Mouse (Mus musculus) heart, embryonic 12.5 days (tissue): ENCODE results near the gene Ank3. TPM values are rescaled to one million over a fixed set of nuclear protein-coding genes. Genes with fewer than 3 reads are reported as not detected.

Source experiments
- ATAC-seq: fragments of 200-750 bp; cut with Nextera tagmentation; 2 replicates; pipeline ENCODE4 v1.8.0; 2017; ENCODE audit warnings: moderate TSS enrichment, moderate library complexity; ENCODE audit not compliant: insufficient number of reproducible peaks, low FRiP score
- H3K27ac ChIP-seq: fragments of 300-500 bp; sonication (generic); 2 replicates; pipeline ENCODE4 v1.5.1; 2016; ENCODE audit warnings: mild to moderate bottlenecking, moderate library complexity; ENCODE audit not compliant: poor library complexity, severe bottlenecking
- H3K27me3 ChIP-seq: fragments of 300-500 bp; sonication (generic); replicated peaks from 2 replicates; pipeline ENCODE4 v1.6.1; 2016; ENCODE audit warnings: mild to moderate bottlenecking, moderate library complexity
- H3K36me3 ChIP-seq: fragments of 300-500 bp; sonication (generic); 2 replicates; pipeline ENCODE4 v1.6.1; 2016; ENCODE audit warnings: mild to moderate bottlenecking, moderate library complexity
- H3K4me1 ChIP-seq: fragments of 300-500 bp; sonication (generic); replicated peaks from 2 replicates; pipeline ENCODE4 v1.6.1; 2016; ENCODE audit warnings: mild to moderate bottlenecking
- H3K4me2 ChIP-seq: fragments of 300-500 bp; sonication (generic); 2 replicates; pipeline ENCODE4 v1.6.1; 2016; ENCODE audit warnings: mild to moderate bottlenecking, moderate library complexity
- H3K4me3 ChIP-seq: fragments of 300-500 bp; sonication (generic); 2 replicates; pipeline ENCODE4 v1.5.1; 2016; ENCODE audit warnings: mild to moderate bottlenecking
- H3K9ac ChIP-seq: fragments of 300-500 bp; sonication (generic); 2 replicates; pipeline ENCODE4 v1.6.1; 2016; ENCODE audit warnings: mild to moderate bottlenecking, moderate library complexity
- H3K9me3 ChIP-seq: fragments of 300-500 bp; sonication (generic); replicated peaks from 2 replicates; pipeline ENCODE4 v1.6.1; 2016; ENCODE audit warnings: mild to moderate bottlenecking, moderate library complexity
- WGBS: fragments of 180-500 bp; shearing (Covaris S2); methylation state at CpG from one replicate; pipeline ENCODE4 v1.1.7; 2016; 5-methylcytosine and 5-hydroxymethylcytosine counted together
- polyA plus RNA-seq: library from polyadenylated mRNA; unstranded; fragments of >200 nt; fragmentation: Nextera tagmentation; extraction: Ambion mirVana; gene quantifications from 2 replicates; pipeline ENCODE4 v1.2.1, GENCODE M21; 2016

Gene Ank3
- polyA plus RNA-seq, 1 experiment from 2014 or later: 61.9 TPM

- no peak overlapping the region for H3K4me3 ChIP-seq
- no peaks in the 10 kb centered on the region for H3K9me3 ChIP-seq
- H3K27me3 ChIP-seq: no peaks in the 10 kb centered on the region
- no peak for ATAC-seq
- H3K27ac ChIP-seq: no peak overlapping the region
- H3K9ac ChIP-seq: no peak overlapping the region
- 62% methylated on average over 4 of the region's 4 CpGs for WGBS
- H3K36me3 ChIP-seq: no peaks in the 10 kb centered on the region
- no peak overlapping the region for H3K4me2 ChIP-seq
- 0 out of 2 replicates have a peak, but pooled peaks cover 10% of the 10 kb centered on the region for H3K4me1 ChIP-seq
Measured at GRCm38 (mm10) chr10:69764402-69764801, 365.8 kb downstream of the Ank3 start.

GRCm38 (mm10) chr10:69777065-69777645 lies 378.6 kb downstream of the Ank3 start:
- Histone ChIP-seq H3K27me3 (no peaks in the 10 kb centered on the region), H3K4me1 (peaks cover 20% of the 10 kb centered on the region), H3K9me3 (no peaks in the 10 kb centered on the region), H3K4me3 (no peak overlapping the region), H3K4me2 (no peak overlapping the region), H3K27ac (no peak overlapping the region), H3K36me3 (no peaks in the 10 kb centered on the region), H3K9ac (no peak overlapping the region)
- 63% methylated on average over 12 of the region's 12 CpGs for WGBS
- ATAC-seq: no peak

DNA sequence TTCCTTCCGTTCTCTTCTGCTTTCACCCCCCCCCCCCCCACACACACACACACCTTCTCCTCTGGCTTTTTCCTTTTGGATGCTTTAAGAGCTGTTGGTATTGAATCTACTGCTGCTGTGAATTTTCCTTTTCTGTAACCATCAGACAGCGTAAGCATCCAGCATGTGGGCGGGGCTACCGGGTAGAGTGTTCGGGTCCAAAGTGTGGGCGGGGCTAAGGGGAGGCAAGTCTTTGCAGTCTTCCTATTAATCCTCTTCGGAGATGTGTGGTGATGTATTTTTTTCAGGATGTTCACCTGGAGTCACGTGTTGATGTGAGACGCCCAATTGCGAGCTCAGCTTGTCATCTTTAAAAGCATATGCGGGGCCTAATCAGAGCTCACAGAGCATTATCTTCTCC lies 379.2 kb downstream of the Ank3 start:
- no peak overlapping the region for H3K9ac ChIP-seq
- ATAC-seq: no peak
- peaks cover 20% of the 10 kb centered on the region for H3K4me1 ChIP-seq
- no peaks in the 10 kb centered on the region for H3K9me3 ChIP-seq
- 82% methylated on average over 11 of the region's 11 CpGs for whole genome bisulfite sequencing
- no peak overlapping the region for H3K4me3 ChIP-seq
- no peaks in the 10 kb centered on the region for H3K36me3 ChIP-seq
- no peak overlapping the region for H3K27ac ChIP-seq
- no peaks in the 10 kb centered on the region for H3K27me3 ChIP-seq
- no peak overlapping the region for H3K4me2 ChIP-seq

DNA sequence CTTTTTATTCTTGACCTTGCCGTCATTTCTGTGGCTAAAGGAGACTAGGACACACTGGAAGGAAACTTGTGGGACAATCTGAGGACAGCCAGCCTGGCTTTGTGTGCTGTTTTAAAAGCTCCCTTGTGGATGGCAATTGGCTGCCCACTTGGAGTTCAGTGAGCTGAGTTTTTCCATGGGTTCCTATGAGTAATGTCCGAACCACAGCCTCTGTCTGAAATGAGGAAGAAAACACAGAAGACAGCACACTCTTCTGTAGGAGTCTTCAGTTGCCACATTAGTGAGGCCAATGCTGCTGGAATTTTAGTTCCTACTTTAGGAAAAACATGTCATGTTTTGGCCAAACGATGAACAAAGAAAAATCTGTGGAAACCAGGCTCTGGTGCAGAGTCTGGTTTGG lies 380.7 kb downstream of the Ank3 start:
- ATAC-seq: no peak
- Histone ChIP-seq H3K4me3 (no peak overlapping the region), H3K4me2 (no peak overlapping the region), H3K27me3 (no peaks in the 10 kb centered on the region), H3K4me1 (peaks cover 24% of the 10 kb centered on the region), H3K9me3 (no peaks in the 10 kb centered on the region), H3K27ac (no peak overlapping the region), H3K36me3 (no peaks in the 10 kb centered on the region), H3K9ac (no peak overlapping the region)
- WGBS: 67% methylated on average over 3 of the region's 3 CpGs

GRCm38 (mm10) chr10:69781491-69781890 lies 382.9 kb downstream of the Ank3 start:
- Histone ChIP-seq H3K4me2 (peak overlapping the region; percentile 38), H3K36me3 (no peaks in the 10 kb centered on the region), H3K4me1 (peaks cover 43% of the 10 kb centered on the region), H3K9me3 (no peaks in the 10 kb centered on the region), H3K9ac (no peak overlapping the region), H3K27me3 (no peaks in the 10 kb centered on the region), H3K4me3 (no peak overlapping the region), H3K27ac (no peak overlapping the region)
- ATAC-seq: no peak
- WGBS: 19% methylated on average over 8 of the region's 8 CpGs

DNA sequence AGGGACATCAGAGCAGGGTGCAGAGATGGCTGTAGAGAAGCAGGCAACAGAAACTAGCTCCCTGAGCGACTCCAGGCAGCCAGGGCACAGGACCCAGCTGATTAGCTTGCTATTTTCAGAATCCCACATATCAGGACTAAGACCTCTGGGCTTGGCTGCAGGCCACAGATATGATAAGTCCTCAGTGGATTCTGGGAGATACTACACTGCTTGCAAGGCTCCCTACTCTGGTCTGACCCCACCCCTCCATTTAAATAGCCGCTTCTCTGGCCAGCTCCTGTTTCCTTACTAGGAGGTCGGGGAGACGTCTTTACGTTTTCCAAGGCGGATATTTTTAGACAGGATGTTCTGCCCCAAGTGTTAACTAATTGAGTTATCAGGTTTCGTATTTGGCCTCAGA lies 386.7 kb downstream of the Ank3 start:
- peak overlapping the region; percentile 48 for H3K4me3 ChIP-seq
- no peaks in the 10 kb centered on the region for H3K36me3 ChIP-seq
- H3K27me3 ChIP-seq: no peaks in the 10 kb centered on the region
- peaks cover 42% of the 10 kb centered on the region for H3K4me1 ChIP-seq
- peak overlapping the region; percentile 71 for H3K4me2 ChIP-seq
- WGBS: under 1% methylated on average over 7 of the region's 7 CpGs
- peak overlapping the region; percentile 83 for H3K27ac ChIP-seq
- H3K9ac ChIP-seq: peak overlapping the region; percentile 60
- H3K9me3 ChIP-seq: no peaks in the 10 kb centered on the region
- peak; percentile 90 for ATAC-seq

- 16% methylated on average over 8 of the region's 8 CpGs for WGBS
- H3K4me1 ChIP-seq: peaks cover 42% of the 10 kb centered on the region
Measured at GRCm38 (mm10) chr10:69785692-69786091, 387.1 kb downstream of the Ank3 start.

DNA sequence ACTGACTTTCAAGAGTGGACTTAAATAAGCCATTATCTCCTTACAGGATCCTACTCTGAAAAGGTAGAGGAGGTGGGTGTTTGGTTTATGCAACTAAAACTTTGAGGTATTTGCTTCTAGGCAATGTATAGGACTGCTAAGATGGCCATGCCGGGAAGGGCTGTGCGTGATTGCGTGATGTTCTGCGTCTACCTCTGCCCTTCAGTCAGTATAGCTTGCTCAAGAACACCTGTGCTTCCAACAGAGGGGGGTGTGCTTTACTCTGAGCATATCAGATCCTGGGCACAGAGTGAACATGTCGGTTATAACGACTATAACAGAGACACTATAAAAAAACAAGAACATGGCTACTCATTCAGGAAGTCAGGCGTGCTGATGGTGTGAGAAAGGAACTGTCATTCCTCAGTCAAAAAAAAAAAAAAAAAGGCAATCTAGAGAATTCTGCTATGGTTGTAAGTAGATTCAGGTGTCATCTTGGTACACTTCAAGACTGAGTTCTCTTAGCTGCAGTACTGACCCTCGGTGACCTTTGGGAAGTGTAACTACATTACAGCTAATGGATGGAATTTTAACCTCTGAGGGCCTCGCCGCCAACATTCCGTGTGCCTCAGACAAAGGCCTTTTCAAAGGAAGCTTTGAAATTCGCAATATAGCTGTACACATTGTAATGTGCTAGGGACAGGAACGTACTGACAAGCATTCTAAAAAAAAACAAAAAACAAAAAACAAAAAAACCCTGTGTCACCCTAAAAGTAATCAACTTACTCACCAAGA lies 387.8 kb downstream of the Ank3 start:
- Histone ChIP-seq H3K4me3 (peak overlapping the region; percentile 48), H3K27me3 (no peaks in the 10 kb centered on the region), H3K9me3 (no peaks in the 10 kb centered on the region), H3K4me1 (peaks cover 39% of the 10 kb centered on the region), H3K27ac (peak overlapping the region; percentile 83), H3K9ac (peak overlapping the region; percentile 60), H3K36me3 (no peaks in the 10 kb centered on the region), H3K4me2 (peak overlapping the region; percentile 71)
- WGBS: 21% methylated on average over 13 of the region's 13 CpGs
- no peak for ATAC-seq

More at GRCm38 (mm10) chr10:69785692-69786091, 387.1 kb downstream of the Ank3 start:
- peak overlapping the region; percentile 83 for H3K27ac ChIP-seq
- peak overlapping the region; percentile 48 for H3K4me3 ChIP-seq
- no peaks in the 10 kb centered on the region for H3K36me3 ChIP-seq
- H3K27me3 ChIP-seq: no peaks in the 10 kb centered on the region
- H3K9me3 ChIP-seq: no peaks in the 10 kb centered on the region
- H3K4me2 ChIP-seq: peak overlapping the region; percentile 71
- peak overlapping the region; percentile 60 for H3K9ac ChIP-seq
- ATAC-seq: 0 out of 2 replicates have a peak, but pooled peaks have one; percentile 22

- WGBS: 6% methylated on average over 10 of the region's 10 CpGs
- no peaks in the 10 kb centered on the region for H3K36me3 ChIP-seq
- H3K4me2 ChIP-seq: peak overlapping the region; percentile 71
- peaks cover 34% of the 10 kb centered on the region for H3K4me1 ChIP-seq
- no peak for ATAC-seq
- peak overlapping the region; percentile 83 for H3K27ac ChIP-seq
- H3K9ac ChIP-seq: peak overlapping the region; percentile 49
- H3K27me3 ChIP-seq: no peaks in the 10 kb centered on the region
- H3K9me3 ChIP-seq: no peaks in the 10 kb centered on the region
- H3K4me3 ChIP-seq: peak overlapping the region; percentile 48
Measured at GRCm38 (mm10) chr10:69787379-69787778, 388.8 kb downstream of the Ank3 start.

DNA sequence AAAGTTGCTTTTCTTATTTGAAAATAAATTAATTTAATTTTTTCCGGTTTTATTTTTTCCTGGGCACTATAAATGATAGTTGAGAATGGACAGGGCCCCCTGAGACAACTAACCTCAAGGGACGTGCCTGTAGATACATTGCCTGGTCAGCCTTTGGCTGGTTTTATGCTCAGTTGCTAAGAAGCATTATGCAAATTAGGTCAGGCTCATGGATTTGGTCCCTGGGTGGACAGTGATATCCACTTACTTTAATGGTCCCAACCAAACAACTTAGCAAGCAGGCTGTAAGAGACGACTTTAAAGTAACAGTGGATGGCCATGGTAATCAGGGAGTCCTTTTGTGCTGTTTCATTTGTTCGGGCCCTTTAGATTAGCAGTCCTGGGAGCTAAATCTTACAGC lies 392.0 kb downstream of the Ank3 start:
- ATAC-seq: no peak
- H3K4me2 ChIP-seq: no peak overlapping the region
- H3K4me3 ChIP-seq: no peak overlapping the region
- H3K9ac ChIP-seq: no peak overlapping the region
- 76% methylated on average over 4 of the region's 4 CpGs for WGBS
- H3K4me1 ChIP-seq: peaks cover 30% of the 10 kb centered on the region
- no peak overlapping the region for H3K27ac ChIP-seq
- H3K36me3 ChIP-seq: 0 out of 2 replicates have a peak, but pooled peaks cover 3% of the 10 kb centered on the region
- no peaks in the 10 kb centered on the region for H3K27me3 ChIP-seq
- no peaks in the 10 kb centered on the region for H3K9me3 ChIP-seq

DNA sequence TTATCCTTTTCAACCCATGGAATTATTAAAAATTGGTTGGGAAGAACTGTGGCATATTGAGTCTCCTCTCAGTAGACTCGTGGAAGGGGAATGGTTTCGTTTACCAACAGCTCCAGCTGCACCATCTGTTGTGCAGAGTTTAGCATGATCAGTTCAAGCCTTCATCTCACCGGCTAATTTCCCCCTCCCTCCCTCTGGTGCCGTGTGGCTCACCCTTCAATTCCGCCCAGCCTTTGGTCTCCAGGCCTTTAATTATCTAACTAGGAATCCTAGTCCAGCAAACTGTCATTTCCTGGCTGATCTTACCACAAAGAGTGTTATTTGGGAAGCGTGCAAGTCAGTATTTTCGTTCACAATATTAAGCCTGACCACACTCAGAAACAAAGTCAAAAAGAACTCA lies 393.4 kb downstream of the Ank3 start:
- Histone ChIP-seq H3K9me3 (no peaks in the 10 kb centered on the region), H3K36me3 (0 out of 2 replicates have a peak, but pooled peaks cover 3% of the 10 kb centered on the region), H3K27me3 (no peaks in the 10 kb centered on the region), H3K9ac (no peak overlapping the region), H3K4me1 (peaks cover 32% of the 10 kb centered on the region), H3K4me3 (no peak overlapping the region), H3K27ac (no peak overlapping the region), H3K4me2 (no peak overlapping the region)
- WGBS: 69% methylated on average over 7 of the region's 7 CpGs
- ATAC-seq: no peak
